Mouse (Mus musculus) midbrain, embryonic 14.5 days (tissue): ENCODE data around the gene Acat2. TPM values are rescaled to one million over a fixed set of nuclear protein-coding genes. Genes with fewer than 3 reads are reported as not detected.

ENCODE experiments used
- ATAC-seq: fragments of 200-750 bp; cut with Nextera tagmentation; 2 replicates; pipeline ENCODE4 v1.8.0; 2017; ENCODE audit warnings: moderate number of reproducible peaks, moderate library complexity; ENCODE audit not compliant: low FRiP score, low TSS enrichment
- DNase-seq: peaks from one replicate; pipeline ENCODE4 v3.0.0-alpha.2; 2015
- H3K27ac ChIP-seq: fragments of 300-500 bp; sonication (generic); replicated peaks from 2 replicates; pipeline ENCODE4 v1.5.1; 2014; ENCODE audit warnings: mild to moderate bottlenecking, low read depth, low read length, moderate library complexity
- H3K27me3 ChIP-seq: fragments of 300-500 bp; sonication (generic); 2 replicates; pipeline ENCODE4 v1.6.1; 2014; ENCODE audit warnings: low read length, control low read depth, mixed read lengths; ENCODE audit not compliant: control insufficient read depth, insufficient read depth
- H3K36me3 ChIP-seq: fragments of 300-500 bp; sonication (generic); 2 replicates; pipeline ENCODE4 v1.6.1; 2014; ENCODE audit warnings: low read length, control low read depth; ENCODE audit not compliant: control insufficient read depth, insufficient read depth
- H3K4me1 ChIP-seq: fragments of 300-500 bp; sonication (generic); 2 replicates; pipeline ENCODE4 v1.6.1; 2014; ENCODE audit warnings: mild to moderate bottlenecking, antibody characterized with exemption, low read length, control low read depth; ENCODE audit not compliant: control insufficient read depth, insufficient read depth
- H3K4me2 ChIP-seq: fragments of 300-500 bp; sonication (generic); 2 replicates; pipeline ENCODE4 v1.6.1; 2014; ENCODE audit warnings: mild to moderate bottlenecking, low read length, moderate library complexity
- H3K4me3 ChIP-seq: fragments of 300-500 bp; sonication (generic); replicated peaks from 2 replicates; pipeline ENCODE4 v1.5.1; 2014; ENCODE audit warnings: low read depth, low read length
- H3K9ac ChIP-seq: fragments of 300-500 bp; sonication (generic); replicated peaks from 2 replicates; pipeline ENCODE4 v1.6.1; 2014; ENCODE audit warnings: mild to moderate bottlenecking, low read length, moderate library complexity
- H3K9me3 ChIP-seq: fragments of 300-500 bp; sonication (generic); 2 replicates; pipeline ENCODE4 v1.6.1; 2016; ENCODE audit warnings: low read length, control low read depth, mixed read lengths; ENCODE audit not compliant: control insufficient read depth
- WGBS: fragments of 180-500 bp; shearing (Covaris S2); extraction: QIAGEN DNeasy Blood & Tissue Kit; methylation state at CpG from one replicate; pipeline ENCODE4 v1.1.7; 2014; 5-methylcytosine and 5-hydroxymethylcytosine counted together
- polyA plus RNA-seq: library from polyadenylated mRNA; unstranded; fragments of >200 nt; fragmentation: Nextera tagmentation; extraction: Ambion mirVana; gene quantifications from 2 replicates; pipeline ENCODE4 v1.2.1, GENCODE M21; 2014

Gene Acat2
- polyA plus RNA-seq, 1 experiment from 2014 or later = 223 TPM

DNA sequence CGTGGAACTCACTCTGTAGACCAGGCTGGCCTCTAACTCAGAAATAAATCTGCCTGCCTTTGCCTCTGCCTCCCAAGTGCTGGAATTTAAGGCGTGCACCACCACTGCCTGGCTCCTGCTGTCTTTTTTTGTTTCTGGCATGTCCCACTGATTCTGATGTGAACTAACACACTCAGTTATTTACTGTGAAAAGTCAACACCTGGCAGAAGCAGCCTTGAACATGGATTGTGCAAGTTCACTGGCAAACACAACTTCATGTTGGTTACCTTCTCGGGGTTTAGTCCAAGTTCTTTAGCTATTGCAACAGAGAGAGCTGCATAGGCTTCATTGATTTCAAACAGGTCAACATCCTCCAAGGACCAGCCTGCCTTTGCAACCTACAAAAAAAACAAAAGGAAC lies 35.5 kb downstream of the Acat2 start:
- DNase-seq = no peak

DNA sequence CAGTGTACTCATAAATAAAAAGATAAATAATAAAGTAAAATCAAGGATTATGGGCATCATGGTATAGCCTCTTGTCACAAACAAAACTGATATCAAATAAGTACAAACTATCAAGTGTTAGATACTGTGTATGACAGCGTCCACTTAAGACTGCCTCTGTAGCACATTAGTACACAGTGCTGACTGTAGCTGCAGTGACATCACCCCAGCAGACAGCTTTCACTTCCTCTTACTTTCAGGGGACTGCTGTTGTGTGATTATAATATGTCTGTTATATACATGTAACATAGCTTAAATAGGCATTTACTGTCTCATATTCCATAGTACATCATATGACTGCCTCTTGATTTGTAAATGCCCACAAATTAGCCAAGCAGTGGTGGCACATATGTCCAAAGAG lies 39.5 kb downstream of the Acat2 start:
- H3K4me1 ChIP-seq = peaks cover 8% of the 10 kb centered on the region; the same call in 1 of the 2 replicates
- no peaks in the 10 kb centered on the region for H3K9me3 ChIP-seq
- DNase-seq (no peak), ATAC-seq (no peak)
- H3K27me3 ChIP-seq = no peaks in the 10 kb centered on the region
- WGBS = 96% methylated on average over 1 of the region's 1 CpGs
- no peak overlapping the region for H3K9ac ChIP-seq
- H3K27ac ChIP-seq = no peak overlapping the region
- no peak overlapping the region for H3K4me2 ChIP-seq
- H3K36me3 ChIP-seq = peaks cover 74% of the 10 kb centered on the region
- no peak overlapping the region for H3K4me3 ChIP-seq

More for the DNA sequence above, 35.5 kb downstream of the Acat2 start:
- H3K27ac ChIP-seq = no peak overlapping the region
- no peak overlapping the region for H3K9ac ChIP-seq
- no peaks in the 10 kb centered on the region for H3K9me3 ChIP-seq
- no peak overlapping the region for H3K4me2 ChIP-seq
- no peak for ATAC-seq
- no peaks in the 10 kb centered on the region for H3K4me1 ChIP-seq
- 95% methylated on average over 3 of the region's 3 CpGs for WGBS
- H3K36me3 ChIP-seq = peaks cover 72% of the 10 kb centered on the region
- H3K27me3 ChIP-seq = no peaks in the 10 kb centered on the region
- H3K4me3 ChIP-seq = no peak overlapping the region

DNA sequence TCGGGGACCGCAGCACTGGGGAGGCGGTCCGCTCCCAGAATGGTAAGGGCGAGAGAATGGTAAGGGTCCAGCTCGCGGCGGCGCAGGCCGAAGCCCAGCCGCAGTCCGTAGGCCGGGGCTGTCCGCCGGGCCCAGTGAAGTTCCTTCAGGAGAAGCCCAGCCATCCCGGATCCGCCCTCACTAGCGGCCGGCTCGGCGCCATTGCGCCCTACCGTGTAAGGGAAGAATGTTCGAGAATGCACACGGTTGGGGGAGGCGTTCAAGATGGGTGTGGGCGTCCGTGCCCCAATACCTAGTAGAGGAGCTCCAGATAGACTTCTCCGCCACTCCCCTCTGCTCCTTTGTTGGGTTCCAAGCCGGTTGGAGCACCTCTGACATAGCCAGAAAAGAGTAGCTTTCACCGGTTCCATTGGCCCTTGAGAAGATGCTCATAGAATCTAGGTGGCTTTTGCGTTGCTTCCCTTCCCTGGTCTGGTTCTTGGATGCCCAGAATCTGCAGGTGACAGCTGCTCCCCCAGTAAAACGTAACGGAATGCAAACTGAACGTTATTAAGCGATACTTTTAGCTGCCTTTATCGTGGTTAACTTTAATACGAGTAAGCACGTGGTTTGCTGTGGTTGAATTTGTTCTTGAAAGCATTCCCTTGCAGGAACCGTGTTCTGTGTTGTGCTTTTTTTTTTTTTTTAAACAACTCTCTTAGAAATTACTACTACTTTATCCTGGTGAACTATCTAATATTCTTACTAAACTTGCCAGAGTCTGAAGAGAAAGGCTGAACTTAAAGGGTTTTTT lies 43.8 kb downstream of the Acat2 start:
- no peak for DNase-seq
- Histone ChIP-seq H3K27ac (peak overlapping the region; percentile 87), H3K4me3 (peak overlapping the region; percentile 95), H3K36me3 (peaks cover 57% of the 10 kb centered on the region), H3K4me2 (peak overlapping the region; percentile 89), H3K9ac (peak overlapping the region; percentile 94), H3K4me1 (peaks cover 17% of the 10 kb centered on the region; the same call in 1 of the 2 replicates), H3K27me3 (no peaks in the 10 kb centered on the region), H3K9me3 (no peaks in the 10 kb centered on the region)
- ATAC-seq = peak; percentile 57
- WGBS = under 1% methylated on average over 40 of the region's 40 CpGs

DNA sequence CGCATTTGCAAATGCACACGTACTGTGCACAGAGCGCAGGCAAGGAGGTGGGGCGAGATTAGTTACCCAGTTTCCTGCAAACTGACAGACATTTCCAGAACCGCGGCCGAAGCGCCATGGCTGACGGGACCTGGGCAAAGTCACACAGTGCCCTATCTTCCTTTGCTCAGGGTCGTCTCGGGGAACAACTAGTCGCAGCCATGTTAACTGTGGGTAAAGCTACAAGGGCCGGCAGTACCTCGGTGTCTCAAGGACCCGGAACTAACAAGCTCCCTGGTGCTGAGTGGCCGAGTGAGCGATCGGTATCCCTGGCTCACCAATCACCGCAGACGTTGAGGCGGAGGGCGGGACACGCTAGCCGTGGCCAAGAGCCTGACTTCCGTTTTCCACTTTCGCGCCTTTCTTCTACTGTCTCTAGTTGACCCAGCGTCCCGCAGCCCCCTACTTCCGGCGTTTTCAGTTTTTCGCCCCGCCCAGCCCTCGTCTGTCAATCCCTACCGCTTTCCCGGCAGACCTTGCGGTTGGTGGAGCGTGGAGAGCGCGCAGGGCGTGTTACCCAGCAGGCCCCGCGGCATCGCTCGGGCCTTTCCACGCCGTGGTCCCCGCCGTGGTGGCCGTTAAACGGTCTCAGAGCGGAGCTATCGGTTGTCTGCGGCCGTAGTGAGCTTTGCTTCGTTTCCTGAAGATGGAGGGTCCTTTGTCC lies 44.5 kb downstream of the Acat2 start, which contains the start of gene Mrpl18:
TSS of gene Mrpl18 (minus strand) at position 465 of the 703 bp plus-strand sequence.
- H3K36me3 ChIP-seq = peaks cover 57% of the 10 kb centered on the region
- peak within 1 kb of the TSS; percentile 94 for H3K9ac ChIP-seq
- ATAC-seq = peak; percentile 100

DNA sequence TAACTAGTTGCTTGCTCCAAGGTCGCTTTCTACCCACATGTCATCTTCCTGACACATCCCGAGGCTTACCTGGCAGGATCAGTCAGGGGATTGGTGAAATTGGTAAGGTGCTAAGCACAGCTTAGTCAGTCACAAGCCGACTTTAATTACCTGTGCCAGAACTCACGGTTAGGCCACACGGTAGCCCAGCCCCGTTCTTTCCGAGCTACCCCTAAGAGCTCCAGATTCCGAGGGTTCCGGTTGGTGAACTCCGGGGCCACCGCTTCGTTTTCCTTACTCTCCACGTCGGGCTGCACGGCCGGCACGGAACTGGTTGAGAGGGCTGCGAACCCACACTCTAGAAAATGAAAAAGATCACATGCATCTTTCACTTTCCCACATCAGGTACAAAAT lies 45.1 kb downstream of the Acat2 start, which contains the start of gene Tcp1:
TSS of gene Tcp1 (plus strand) at position 214 of the 393 bp plus-strand sequence.
- H3K9ac ChIP-seq = peak within 1 kb of the TSS; percentile 94
- H3K4me3 ChIP-seq = peak within 1 kb of the TSS; percentile 95
- H3K4me2 ChIP-seq = peak within 1 kb of the TSS; percentile 89
- H3K27me3 ChIP-seq = no peaks in the 10 kb centered on the region
- ATAC-seq (no peak), DNase-seq (no peak)
- peaks cover 17% of the 10 kb centered on the region; the same call in 1 of the 2 replicates for H3K4me1 ChIP-seq
- H3K27ac ChIP-seq = peak within 1 kb of the TSS; percentile 87
- no peaks in the 10 kb centered on the region for H3K9me3 ChIP-seq
- H3K36me3 ChIP-seq = peaks cover 56% of the 10 kb centered on the region
- WGBS = 2% methylated on average over 18 of the region's 18 CpGs

More for the DNA sequence above, 44.5 kb downstream of the Acat2 start, which contains the start of gene Mrpl18:
- H3K4me3 ChIP-seq = peak within 1 kb of the TSS; percentile 95
- peak within 1 kb of the TSS; percentile 87 for H3K27ac ChIP-seq
- peaks cover 17% of the 10 kb centered on the region; the same call in 1 of the 2 replicates for H3K4me1 ChIP-seq
- H3K27me3 ChIP-seq = no peaks in the 10 kb centered on the region
- H3K9me3 ChIP-seq = no peaks in the 10 kb centered on the region
- peak within 1 kb of the TSS; percentile 89 for H3K4me2 ChIP-seq
- peak; percentile 100 for DNase-seq
- WGBS = under 1% methylated on average over 56 of the region's 56 CpGs

DNA sequence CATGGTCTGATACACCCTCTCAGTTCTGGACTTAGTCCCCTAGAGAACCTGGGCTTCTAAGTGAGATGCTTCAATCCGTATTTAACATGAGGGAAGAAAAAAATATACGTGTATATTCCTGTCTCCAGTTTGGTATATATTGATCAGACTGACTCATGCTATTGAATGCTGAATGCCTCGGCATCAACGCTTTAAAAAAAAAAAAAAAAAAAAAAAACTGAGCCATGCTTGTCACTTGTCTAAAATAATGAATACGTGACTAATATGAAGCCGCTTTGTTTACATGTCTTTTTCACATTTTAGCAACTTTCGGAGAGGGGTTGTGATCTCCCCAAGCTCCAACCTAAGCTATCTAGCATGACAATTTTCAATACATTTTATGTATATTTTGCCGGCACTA lies 50.2 kb downstream of the Acat2 start:
- DNase-seq = no peak
- H3K36me3 ChIP-seq = peaks cover 48% of the 10 kb centered on the region
- WGBS = 90% methylated on average over 8 of the region's 8 CpGs

DNA sequence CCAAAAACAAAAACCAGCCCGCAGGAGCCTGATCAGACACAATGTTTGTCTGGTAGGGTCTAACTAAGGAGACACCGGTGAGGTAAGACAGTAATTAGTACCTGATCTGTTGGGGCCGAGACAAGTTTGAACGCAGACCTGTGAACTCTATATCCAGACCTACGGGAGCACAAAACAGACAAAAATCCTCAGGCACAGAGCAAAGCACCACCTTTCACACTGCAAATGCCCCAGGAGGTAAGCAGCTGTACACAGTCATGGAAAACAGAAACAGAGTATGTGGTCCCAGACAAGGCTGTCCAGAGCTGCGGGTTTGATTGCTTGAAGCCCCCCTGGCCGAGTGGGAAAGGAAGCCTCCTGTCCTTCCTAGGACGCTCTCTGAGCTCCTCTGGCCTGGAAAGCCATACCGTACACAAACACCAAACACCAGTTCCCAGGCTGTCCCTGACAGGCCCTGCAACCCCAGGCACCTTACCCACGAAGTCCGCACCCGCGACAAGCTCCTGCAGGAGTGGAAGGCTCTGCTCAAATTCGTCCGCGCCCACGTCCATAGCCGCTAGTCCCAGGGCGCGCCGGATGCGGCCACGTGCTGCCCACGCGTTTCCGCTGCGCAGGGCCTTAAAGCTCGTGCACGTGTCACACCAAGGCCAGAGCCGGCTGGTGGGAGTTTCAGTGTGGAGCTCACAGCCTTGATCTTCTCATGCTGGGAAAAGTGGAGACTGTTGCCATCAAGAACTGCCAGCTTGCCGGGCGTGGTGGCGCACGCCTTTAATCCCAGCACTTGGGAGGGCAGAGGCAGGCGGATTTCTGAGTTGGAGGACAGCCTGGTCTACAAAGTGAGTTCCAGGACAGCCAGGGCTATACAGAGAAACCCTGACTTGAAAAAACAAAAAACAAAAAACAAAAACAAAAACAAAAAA lies 50.9 kb downstream of the Acat2 start, which contains the start of gene Pnldc1:
TSS of gene Pnldc1 (minus strand) at position 870 of the 920 bp plus-strand sequence.
- DNase-seq (no peak), ATAC-seq (no peak)
- no peaks in the 10 kb centered on the region for H3K9me3 ChIP-seq
- H3K4me2 ChIP-seq = no peak within 1 kb of the TSS
- no peak within 1 kb of the TSS for H3K9ac ChIP-seq
- H3K4me3 ChIP-seq = no peak within 1 kb of the TSS
- H3K27ac ChIP-seq = no peak within 1 kb of the TSS
- 82% methylated on average over 35 of the region's 35 CpGs for WGBS
- no peaks in the 10 kb centered on the region for H3K4me1 ChIP-seq
- peaks cover 53% of the 10 kb centered on the region for H3K36me3 ChIP-seq
- H3K27me3 ChIP-seq = no peaks in the 10 kb centered on the region

More for the DNA sequence above, 50.2 kb downstream of the Acat2 start:
- Histone ChIP-seq H3K4me2 (no peak overlapping the region), H3K4me1 (0 out of 2 replicates have a peak, but pooled peaks cover 7% of the 10 kb centered on the region), H3K9ac (no peak overlapping the region), H3K9me3 (no peaks in the 10 kb centered on the region), H3K27ac (no peak overlapping the region), H3K27me3 (no peaks in the 10 kb centered on the region), H3K4me3 (no peak overlapping the region)
- no peak for ATAC-seq

GRCm38 (mm10) chr17:12906436-12906835 lies 54.1 kb downstream of the Acat2 start:
- WGBS = 95% methylated on average over 9 of the region's 9 CpGs
- no peak overlapping the region for H3K9ac ChIP-seq
- no peak overlapping the region for H3K27ac ChIP-seq
- no peak overlapping the region for H3K4me3 ChIP-seq
- H3K36me3 ChIP-seq = peaks cover 25% of the 10 kb centered on the region
- no peaks in the 10 kb centered on the region for H3K4me1 ChIP-seq
- no peak for ATAC-seq
- H3K27me3 ChIP-seq = no peaks in the 10 kb centered on the region
- H3K9me3 ChIP-seq = no peaks in the 10 kb centered on the region
- no peak overlapping the region for H3K4me2 ChIP-seq
- no peak for DNase-seq
